Mouse (Mus musculus) cortical plate, adult 2 months (tissue): ENCODE results near the gene Tut1.

Experiments
- CTCF ChIP-seq: fragments of 200-500 bp; IDR thresholded peaks from 2 replicates; pipeline ENCODE4 v1.5.1; 2011; ENCODE audit warnings: mild to moderate bottlenecking, control low read depth, low read length; ENCODE audit not compliant: insufficient read depth; ENCODE audit errors: extremely low read depth
- POLR2A ChIP-seq: fragments of 200-500 bp; IDR thresholded peaks from 2 replicates; pipeline ENCODE4 v1.6.1; 2011; ENCODE audit warnings: mild to moderate bottlenecking, low read length, control low read depth; ENCODE audit not compliant: insufficient read depth; ENCODE audit errors: extremely low read depth

DNA sequence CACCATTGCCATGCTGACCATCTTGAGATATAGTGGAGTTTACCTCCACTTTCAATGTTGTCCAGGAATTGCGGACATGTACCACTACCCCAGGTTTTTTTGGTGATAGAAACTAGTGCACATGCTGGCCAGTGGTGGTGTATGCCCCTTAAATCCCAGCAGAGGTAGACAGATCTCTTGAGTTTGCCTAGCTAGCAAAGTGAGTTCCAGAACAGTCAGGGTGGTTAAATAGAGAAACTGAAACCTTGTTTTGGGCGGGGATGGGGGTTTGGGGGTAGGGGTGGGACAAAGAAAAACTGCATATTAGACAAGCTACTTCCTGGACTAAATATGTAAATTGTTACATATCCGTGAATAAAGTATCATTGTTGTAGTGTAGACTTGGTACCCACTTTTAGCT lies 34.6 kb upstream of the Tut1 start:
- TF ChIP-seq CTCF (no peak), POLR2A (no peak)
